Mouse (Mus musculus): ENCODE measurements around the gene Dxo. TPM values are rescaled to one million over a fixed set of nuclear protein-coding genes. Genes with fewer than 3 reads are reported as not detected.
"Not testable (repeated sequence)": the region's sequence is repeated elsewhere in the genome, so short reads cannot be mapped to it uniquely, and the experiment has no call there.

Gene Dxo
- polyA plus RNA-seq, 1 experiment from 2014 or later: 27.6 TPM

- H3K4me1 ChIP-seq (ENCODE audit: control insufficient read depth, low read depth, low read length); H3K27me3 ChIP-seq (ENCODE audit: control insufficient read depth, insufficient read depth, low read depth, low read length); H3K27ac ChIP-seq (ENCODE audit: low read length); H3K4me2 ChIP-seq (ENCODE audit: low read depth, low read length); H3K36me3 ChIP-seq (ENCODE audit: control insufficient read depth, insufficient read depth); H3K4me3 ChIP-seq (ENCODE audit: low read depth, low read length); ATAC-seq (ENCODE audit: low read depth); H3K9ac ChIP-seq (ENCODE audit: low read depth, low read length); H3K9me3 ChIP-seq (replicated peaks; ENCODE audit: control insufficient read depth, low read length): not testable (repeated sequence)
- 72% methylated on average over 16 of the region's 16 CpGs for WGBS (ENCODE audit: insufficient replicate concordance)
These were observed 36.0 kb upstream of the Dxo start for GRCm38 (mm10) chr17:34800781-34801305.

DNA sequence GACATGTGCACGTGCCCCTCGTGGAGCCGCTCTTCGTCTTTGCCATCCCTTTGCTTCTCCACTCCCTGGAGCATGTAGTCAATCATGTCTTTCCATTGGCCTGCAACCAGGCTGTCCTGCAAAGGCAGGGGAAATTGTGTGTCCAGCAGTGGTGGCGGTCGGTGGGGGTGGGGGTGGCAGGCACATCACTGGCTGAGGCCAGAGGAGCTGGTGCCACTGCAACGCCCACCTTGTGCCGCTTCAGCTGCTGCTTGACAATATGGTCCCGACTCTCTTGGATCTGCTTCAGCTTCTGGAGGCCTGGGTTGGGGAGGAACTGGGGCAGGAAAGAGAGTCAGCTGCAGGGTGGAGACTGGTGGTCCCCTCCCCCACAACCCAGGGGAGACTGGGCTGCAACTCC lies 34.1 kb upstream of the Dxo start:
- 79% methylated on average over 9 of the region's 9 CpGs for WGBS (ENCODE audit: insufficient replicate concordance)
- not testable (repeated sequence) for H3K4me1 ChIP-seq (ENCODE audit: control insufficient read depth, low read depth, low read length); H3K4me3 ChIP-seq (ENCODE audit: low read depth, low read length); H3K9ac ChIP-seq (ENCODE audit: low read depth, low read length); ATAC-seq (ENCODE audit: low read depth); H3K27ac ChIP-seq (ENCODE audit: low read length); H3K27me3 ChIP-seq (ENCODE audit: control insufficient read depth, insufficient read depth, low read depth, low read length); H3K9me3 ChIP-seq (replicated peaks; ENCODE audit: control insufficient read depth, low read length); H3K4me2 ChIP-seq (ENCODE audit: low read depth, low read length); H3K36me3 ChIP-seq (ENCODE audit: control insufficient read depth, insufficient read depth)

- not testable (repeated sequence) for H3K27ac ChIP-seq (ENCODE audit: low read length); H3K4me1 ChIP-seq (ENCODE audit: control insufficient read depth, low read depth, low read length); H3K9me3 ChIP-seq (replicated peaks; ENCODE audit: control insufficient read depth, low read length); H3K27me3 ChIP-seq (ENCODE audit: control insufficient read depth, insufficient read depth, low read depth, low read length); H3K9ac ChIP-seq (ENCODE audit: low read depth, low read length); H3K36me3 ChIP-seq (ENCODE audit: control insufficient read depth, insufficient read depth); ATAC-seq (ENCODE audit: low read depth); H3K4me2 ChIP-seq (ENCODE audit: low read depth, low read length); H3K4me3 ChIP-seq (ENCODE audit: low read depth, low read length)
- WGBS (ENCODE audit: insufficient replicate concordance): 80% methylated on average over 6 of the region's 6 CpGs
These were observed 33.5 kb upstream of the Dxo start for GRCm38 (mm10) chr17:34803367-34803766.

DNA sequence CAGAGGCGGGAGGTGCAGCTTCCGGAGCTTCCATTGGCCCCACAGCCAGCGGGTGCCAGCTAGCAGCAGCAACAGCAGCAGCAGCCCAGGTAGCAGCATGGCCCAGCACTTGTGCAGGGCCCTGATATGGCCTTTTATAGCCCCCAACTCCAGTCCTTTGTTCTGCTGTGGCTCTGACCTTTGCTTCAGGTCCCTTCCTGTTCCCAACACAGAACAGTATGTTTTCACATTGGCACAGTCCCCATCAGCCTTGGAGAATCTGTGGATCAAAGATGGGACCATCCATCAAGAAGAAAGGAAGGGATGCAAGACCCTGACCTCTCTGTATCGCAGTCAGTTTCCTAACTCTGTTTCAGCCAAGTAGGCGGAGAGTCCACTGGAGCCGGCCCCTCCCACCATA lies 32.5 kb upstream of the Dxo start, which contains the start of gene Cyp21a1:
Gene Cyp21a1, minus strand, starts transcription at position 261 of the 400 bp plus-strand sequence.
- not testable (repeated sequence) for H3K36me3 ChIP-seq (ENCODE audit: control insufficient read depth, insufficient read depth); H3K9me3 ChIP-seq (replicated peaks; ENCODE audit: control insufficient read depth, low read length); ATAC-seq (ENCODE audit: low read depth); H3K4me2 ChIP-seq (ENCODE audit: low read depth, low read length); H3K27ac ChIP-seq (ENCODE audit: low read length); H3K27me3 ChIP-seq (ENCODE audit: control insufficient read depth, insufficient read depth, low read depth, low read length); H3K4me3 ChIP-seq (ENCODE audit: low read depth, low read length); H3K9ac ChIP-seq (ENCODE audit: low read depth, low read length); H3K4me1 ChIP-seq (ENCODE audit: control insufficient read depth, low read depth, low read length)
- WGBS (ENCODE audit: insufficient replicate concordance): 77% methylated on average over 5 of the region's 6 CpGs

GRCm38 (mm10) chr17:34804871-34805562 lies 31.8 kb upstream of the Dxo start:
- H3K9me3 ChIP-seq (replicated peaks; ENCODE audit: control insufficient read depth, low read length): peaks cover 4% of the 10 kb centered on the region
- H3K4me1 ChIP-seq (ENCODE audit: control insufficient read depth, low read depth, low read length): no peaks in the 10 kb centered on the region; the same call in 1 of the 2 replicates
- H3K27ac ChIP-seq (ENCODE audit: low read length): no peak overlapping the region
- no peak overlapping the region for H3K4me2 ChIP-seq (ENCODE audit: low read depth, low read length)
- H3K4me3 ChIP-seq (ENCODE audit: low read depth, low read length): no peak overlapping the region
- ATAC-seq (ENCODE audit: low read depth): no peak
- no peaks in the 10 kb centered on the region for H3K27me3 ChIP-seq (ENCODE audit: control insufficient read depth, insufficient read depth, low read depth, low read length)
- H3K9ac ChIP-seq (ENCODE audit: low read depth, low read length): no peak overlapping the region
- WGBS (ENCODE audit: insufficient replicate concordance): 62% methylated on average over 6 of the region's 6 CpGs
- no peaks in the 10 kb centered on the region for H3K36me3 ChIP-seq (ENCODE audit: control insufficient read depth, insufficient read depth)

- WGBS (ENCODE audit: insufficient replicate concordance): 48% methylated on average over 3 of the region's 3 CpGs
- no peak for ATAC-seq (ENCODE audit: low read depth)
- Histone ChIP-seq H3K9me3 (replicated peaks; ENCODE audit: control insufficient read depth, low read length) (peaks cover 4% of the 10 kb centered on the region), H3K27ac (ENCODE audit: low read length) (no peak overlapping the region), H3K36me3 (ENCODE audit: control insufficient read depth, insufficient read depth) (no peaks in the 10 kb centered on the region), H3K4me3 (ENCODE audit: low read depth, low read length) (no peak overlapping the region), H3K4me1 (ENCODE audit: control insufficient read depth, low read depth, low read length) (no peaks in the 10 kb centered on the region; the same call in 1 of the 2 replicates), H3K9ac (ENCODE audit: low read depth, low read length) (no peak overlapping the region), H3K27me3 (ENCODE audit: control insufficient read depth, insufficient read depth, low read depth, low read length) (no peaks in the 10 kb centered on the region), H3K4me2 (ENCODE audit: low read depth, low read length) (no peak overlapping the region)
These were observed 29.6 kb upstream of the Dxo start for GRCm38 (mm10) chr17:34807176-34807575.

GRCm38 (mm10) chr17:34808599-34809205 lies 28.1 kb upstream of the Dxo start:
- Histone ChIP-seq H3K9me3 (replicated peaks; ENCODE audit: control insufficient read depth, low read length) (peaks cover 4% of the 10 kb centered on the region), H3K9ac (ENCODE audit: low read depth, low read length) (no peak overlapping the region), H3K36me3 (ENCODE audit: control insufficient read depth, insufficient read depth) (no peaks in the 10 kb centered on the region), H3K27me3 (ENCODE audit: control insufficient read depth, insufficient read depth, low read depth, low read length) (no peaks in the 10 kb centered on the region), H3K4me2 (ENCODE audit: low read depth, low read length) (no peak overlapping the region), H3K4me3 (ENCODE audit: low read depth, low read length) (no peak overlapping the region), H3K27ac (ENCODE audit: low read length) (peak overlapping the region; percentile 61), H3K4me1 (ENCODE audit: control insufficient read depth, low read depth, low read length) (no peaks in the 10 kb centered on the region; the same call in 1 of the 2 replicates)
- ATAC-seq (ENCODE audit: low read depth): peak; percentile 82
- 57% methylated on average over 6 of the region's 6 CpGs for WGBS (ENCODE audit: insufficient replicate concordance)

GRCm38 (mm10) chr17:34810411-34810810 lies 26.4 kb upstream of the Dxo start:
- H3K27ac ChIP-seq (ENCODE audit: low read length); H3K9ac ChIP-seq (ENCODE audit: low read depth, low read length); H3K9me3 ChIP-seq (replicated peaks; ENCODE audit: control insufficient read depth, low read length); ATAC-seq (ENCODE audit: low read depth); H3K4me2 ChIP-seq (ENCODE audit: low read depth, low read length); H3K36me3 ChIP-seq (ENCODE audit: control insufficient read depth, insufficient read depth); H3K4me3 ChIP-seq (ENCODE audit: low read depth, low read length); H3K4me1 ChIP-seq (ENCODE audit: control insufficient read depth, low read depth, low read length); H3K27me3 ChIP-seq (ENCODE audit: control insufficient read depth, insufficient read depth, low read depth, low read length): not testable (repeated sequence)
- WGBS (ENCODE audit: insufficient replicate concordance): 80% methylated on average over 5 of the region's 5 CpGs

GRCm38 (mm10) chr17:34810811-34811210 lies 26.0 kb upstream of the Dxo start:
- H3K4me2 ChIP-seq (ENCODE audit: low read depth, low read length); H3K27me3 ChIP-seq (ENCODE audit: control insufficient read depth, insufficient read depth, low read depth, low read length); H3K4me1 ChIP-seq (ENCODE audit: control insufficient read depth, low read depth, low read length); H3K36me3 ChIP-seq (ENCODE audit: control insufficient read depth, insufficient read depth); H3K9ac ChIP-seq (ENCODE audit: low read depth, low read length); H3K9me3 ChIP-seq (replicated peaks; ENCODE audit: control insufficient read depth, low read length); H3K27ac ChIP-seq (ENCODE audit: low read length); H3K4me3 ChIP-seq (ENCODE audit: low read depth, low read length): not testable (repeated sequence)
- ATAC-seq (ENCODE audit: low read depth): peak; percentile 49
- WGBS (ENCODE audit: insufficient replicate concordance): 67% methylated on average over 7 of the region's 8 CpGs
